Mouse (Mus musculus): ENCODE results near the gene Pgm5. TPM values are rescaled to one million over a fixed set of nuclear protein-coding genes. Genes with fewer than 3 reads are reported as not detected.
"Not testable (repeated sequence)": the region's sequence is repeated elsewhere in the genome, so short reads cannot be mapped to it uniquely, and the experiment has no call there.

Pgm5 gene
- polyA plus RNA-seq, 1 experiment, result 18.3 TPM

GRCm38 (mm10) chr19:24896536-24896935 is 34.9 kb upstream of the Pgm5 start:
- no peak for TF ChIP-seq CTCF (IDR thresholded peaks at IDR 0.05; ENCODE audit: extremely low read depth, insufficient read length, insufficient replicate concordance, low read depth, low read length)
- H3K36me3 ChIP-seq (ENCODE audit: control insufficient read depth, insufficient read depth, low read length), result no peaks in the 10 kb centered on the region
- peaks cover 9% of the 10 kb centered on the region for H3K4me1 ChIP-seq (ENCODE audit: control insufficient read depth, insufficient read depth, insufficient read length, low read length)
- 17% methylated on average over 4 of the region's 4 CpGs for WGBS
- peaks cover 44% of the 10 kb centered on the region for H3K27me3 ChIP-seq (ENCODE audit: control insufficient read depth, insufficient read depth, low read length)
- H3K4me3 ChIP-seq (ENCODE audit: low read depth, low read length), result no peak overlapping the region
- H3K27ac ChIP-seq (ENCODE audit: insufficient read depth, low read depth, low read length), result no peak overlapping the region

GRCm38 (mm10) chr19:24886888-24887287 is 25.2 kb upstream of the Pgm5 start:
- Histone ChIP-seq H3K27me3 (ENCODE audit: control insufficient read depth, insufficient read depth, low read length) (no peaks in the 10 kb centered on the region; the same call in 1 of the 2 replicates), H3K27ac (ENCODE audit: insufficient read depth, low read depth, low read length) (no peak overlapping the region), H3K36me3 (ENCODE audit: control insufficient read depth, insufficient read depth, low read length) (no peaks in the 10 kb centered on the region), H3K4me3 (ENCODE audit: low read depth, low read length) (no peak overlapping the region), H3K4me1 (ENCODE audit: control insufficient read depth, insufficient read depth, insufficient read length, low read length) (no peaks in the 10 kb centered on the region)
- TF ChIP-seq POLR2A (IDR thresholded peaks at IDR 0.05; ENCODE audit: low read depth, low read length) (no peak), CTCF (IDR thresholded peaks at IDR 0.05; ENCODE audit: extremely low read depth, insufficient read length, insufficient replicate concordance, low read depth, low read length) (no peak)
- WGBS, result 71% methylated on average over 3 of the region's 3 CpGs

- Histone ChIP-seq H3K27me3 (ENCODE audit: control insufficient read depth, insufficient read depth, low read length) (no peaks in the 10 kb centered on the region; the same call in 1 of the 2 replicates), H3K36me3 (ENCODE audit: control insufficient read depth, insufficient read depth, low read length) (no peaks in the 10 kb centered on the region), H3K4me1 (ENCODE audit: control insufficient read depth, insufficient read depth, insufficient read length, low read length) (no peaks in the 10 kb centered on the region), H3K4me3 (ENCODE audit: low read depth, low read length) (no peak overlapping the region), H3K27ac (ENCODE audit: insufficient read depth, low read depth, low read length) (no peak overlapping the region)
- WGBS, result 9% methylated on average over 5 of the region's 5 CpGs
- peak; percentile 66; the same call in 1 of the 2 replicates for TF ChIP-seq CTCF (IDR thresholded peaks at IDR 0.05; ENCODE audit: extremely low read depth, insufficient read length, insufficient replicate concordance, low read depth, low read length)
- no peak for TF ChIP-seq POLR2A (IDR thresholded peaks at IDR 0.05; ENCODE audit: low read depth, low read length)
Measured at GRCm38 (mm10) chr19:24885504-24885903, 23.8 kb upstream of the Pgm5 start.

- WGBS, result 66% methylated on average over 4 of the region's 4 CpGs
- no peaks in the 10 kb centered on the region for H3K36me3 ChIP-seq (ENCODE audit: control insufficient read depth, insufficient read depth, low read length)
- H3K4me3 ChIP-seq (ENCODE audit: low read depth, low read length), result no peak overlapping the region
- no peaks in the 10 kb centered on the region for H3K27me3 ChIP-seq (ENCODE audit: control insufficient read depth, insufficient read depth, low read length)
- H3K4me1 ChIP-seq (ENCODE audit: control insufficient read depth, insufficient read depth, insufficient read length, low read length), result no peaks in the 10 kb centered on the region
- TF ChIP-seq POLR2A (IDR thresholded peaks at IDR 0.05; ENCODE audit: low read depth, low read length), result no peak
- no peak for TF ChIP-seq CTCF (IDR thresholded peaks at IDR 0.05; ENCODE audit: extremely low read depth, insufficient read length, insufficient replicate concordance, low read depth, low read length)
- no peak overlapping the region for H3K27ac ChIP-seq (ENCODE audit: insufficient read depth, low read depth, low read length)
Measured at GRCm38 (mm10) chr19:24881237-24881636, 19.6 kb upstream of the Pgm5 start.

GRCm38 (mm10) chr19:24875129-24875870 is 13.6 kb upstream of the Pgm5 start, which contains the start of gene Gm10053:
Gene Gm10053, plus strand, starts transcription at chr19:24875686.
- H3K27me3 ChIP-seq (ENCODE audit: control insufficient read depth, insufficient read depth, low read length); H3K4me1 ChIP-seq (ENCODE audit: control insufficient read depth, insufficient read depth, insufficient read length, low read length); H3K36me3 ChIP-seq (ENCODE audit: control insufficient read depth, insufficient read depth, low read length); H3K27ac ChIP-seq (ENCODE audit: insufficient read depth, low read depth, low read length); H3K4me3 ChIP-seq (ENCODE audit: low read depth, low read length): not testable (repeated sequence)
- 59% methylated on average over 23 of the region's 26 CpGs for WGBS

- Histone ChIP-seq H3K27ac (ENCODE audit: insufficient read depth, low read depth, low read length) (no peak overlapping the region), H3K36me3 (ENCODE audit: control insufficient read depth, insufficient read depth, low read length) (no peaks in the 10 kb centered on the region), H3K4me1 (ENCODE audit: control insufficient read depth, insufficient read depth, insufficient read length, low read length) (no peaks in the 10 kb centered on the region; the same call in 1 of the 2 replicates), H3K27me3 (ENCODE audit: control insufficient read depth, insufficient read depth, low read length) (no peaks in the 10 kb centered on the region), H3K4me3 (ENCODE audit: low read depth, low read length) (no peak overlapping the region)
- TF ChIP-seq POLR2A (IDR thresholded peaks at IDR 0.05; ENCODE audit: low read depth, low read length), result no peak
- TF ChIP-seq CTCF (IDR thresholded peaks at IDR 0.05; ENCODE audit: extremely low read depth, insufficient read length, insufficient replicate concordance, low read depth, low read length), result no peak
- WGBS, result 32% methylated on average over 2 of the region's 2 CpGs
Measured at GRCm38 (mm10) chr19:24873873-24874272, 12.2 kb upstream of the Pgm5 start.

GRCm38 (mm10) chr19:24871037-24871635 is 9.5 kb upstream of the Pgm5 start:
- Histone ChIP-seq H3K27ac (ENCODE audit: insufficient read depth, low read depth, low read length) (no peak overlapping the region), H3K36me3 (ENCODE audit: control insufficient read depth, insufficient read depth, low read length) (no peaks in the 10 kb centered on the region), H3K4me1 (ENCODE audit: control insufficient read depth, insufficient read depth, insufficient read length, low read length) (no peaks in the 10 kb centered on the region; the same call in 1 of the 2 replicates), H3K4me3 (ENCODE audit: low read depth, low read length) (peak overlapping the region; percentile 25), H3K27me3 (ENCODE audit: control insufficient read depth, insufficient read depth, low read length) (no peaks in the 10 kb centered on the region)
- TF ChIP-seq CTCF (IDR thresholded peaks at IDR 0.05; ENCODE audit: extremely low read depth, insufficient read length, insufficient replicate concordance, low read depth, low read length) (peak; percentile 87), POLR2A (IDR thresholded peaks at IDR 0.05; ENCODE audit: low read depth, low read length) (no peak)
- WGBS, result 13% methylated on average over 18 of the region's 18 CpGs
